Comparison of ENCODE assay signal across 23 mouse cellular contexts in genomic region chr11:31225359-31225758, GRCm38 (mm10). TPM values are rescaled to one million over a fixed set of nuclear protein-coding genes. Genes with fewer than 3 reads are reported as not detected.
DNase-seq lines count a peak whose midpoint lies in the region; ATAC-seq lines count a peak whose summit lies in the region.
"Had no signal": no experiment of that assay in that cellular context is flagged by ENCODE, and none has a peak within 500 bp of the region (broad histone marks: within the 10 kb centered on the region; RNA-seq: fewer than 3 reads in every experiment).

No protein-coding gene starts in this region.

- no peaks in the 10 kb centered on the region for H3K36me3 ChIP-seq in kidney, embryonic 14.5 days (ENCODE audit: control insufficient read depth, insufficient read depth, low read length)
- no peaks in the 10 kb centered on the region for H3K36me3 ChIP-seq in lung, embryonic 16.5 days (ENCODE audit: control insufficient read depth, insufficient read depth, low read length)
- H3K36me3 ChIP-seq in liver, embryonic 12.5 days: no peaks in the 10 kb centered on the region
- H3K36me3 ChIP-seq: embryonic facial prominence, embryonic 12.5 days; G1E had no signal

- no peak overlapping the region for H3K27ac ChIP-seq in kidney, embryonic 14.5 days (ENCODE audit: low read depth, low read length)
- H3K27ac ChIP-seq in lung, embryonic 16.5 days (ENCODE audit: low read length): no peak overlapping the region
- H3K27ac ChIP-seq in liver, embryonic 12.5 days: no peak overlapping the region
- H3K27ac ChIP-seq: embryonic facial prominence, embryonic 12.5 days; heart, adult 2 months; hindbrain, embryonic 14.5 days; layer of hippocampus, adult 2 months had no signal

- H3K4me3 ChIP-seq in kidney, embryonic 14.5 days (ENCODE audit: low read length): no peak overlapping the region
- H3K4me3 ChIP-seq in lung, embryonic 16.5 days (ENCODE audit: low read length): no peak overlapping the region
- no peak overlapping the region for H3K4me3 ChIP-seq in liver, embryonic 12.5 days
- H3K4me3 ChIP-seq: embryonic facial prominence, embryonic 12.5 days; heart, adult 2 months; layer of hippocampus, adult 2 months had no signal

- DNase-seq in kidney, adult 11 months: no peak
- no peak for DNase-seq in lung, postnatal 14 days
- peak; percentile 21 for DNase-seq in fibroblast of lung, adult 2 months (ENCODE audit: low read depth)
- no peak for DNase-seq in spleen, postnatal 14 days (ENCODE audit: low spot score in 2 of 2)
- DNase-seq: cerebellum, adult 9-11 months; gastrocnemius, postnatal 25 days; heart, adult 2 months; heart, postnatal 36 days; thymus, postnatal 25 days had no signal

- no peaks in the 10 kb centered on the region for H3K27me3 ChIP-seq in kidney, embryonic 14.5 days (ENCODE audit: control insufficient read depth, insufficient read depth, low read length)
- H3K27me3 ChIP-seq in lung, embryonic 16.5 days (ENCODE audit: control insufficient read depth, insufficient read depth, low read depth, low read length): no peaks in the 10 kb centered on the region
- H3K27me3 ChIP-seq in liver, embryonic 12.5 days (replicated peaks): no peaks in the 10 kb centered on the region
- H3K27me3 ChIP-seq: embryonic facial prominence, embryonic 12.5 days had no signal

- no peaks in the 10 kb centered on the region for H3K4me1 ChIP-seq in kidney, embryonic 14.5 days (ENCODE audit: control insufficient read depth, insufficient read depth, low read length)
- peaks cover 4% of the 10 kb centered on the region; the same call in 1 of the 2 replicates for H3K4me1 ChIP-seq in lung, embryonic 16.5 days (replicated peaks; ENCODE audit: control insufficient read depth, insufficient read depth, low read length)
- H3K4me1 ChIP-seq in liver, embryonic 12.5 days: no peaks in the 10 kb centered on the region
- H3K4me1 ChIP-seq: embryonic facial prominence, embryonic 12.5 days had no signal

- WGBS in kidney, embryonic 14.5 days: 67% methylated on average over 1 of the region's 1 CpGs
- 75% methylated on average over 1 of the region's 1 CpGs for WGBS in lung, embryonic 16.5 days
- 73% methylated on average over 1 of the region's 1 CpGs for WGBS in liver, embryonic 12.5 days (ENCODE audit: insufficient replicate concordance)

- ATAC-seq in kidney, embryonic 14.5 days (ENCODE audit: low FRiP score, low TSS enrichment): peak; percentile 46; the same call in 1 of the 2 replicates
- peak; percentile 65 for ATAC-seq in lung, embryonic 16.5 days (ENCODE audit: low read depth)
- ATAC-seq in liver, embryonic 12.5 days: no peak
- ATAC-seq: forebrain, embryonic 16.5 days had no signal

- no peak overlapping the region for H3K4me2 ChIP-seq in kidney, embryonic 14.5 days (replicated peaks; ENCODE audit: low read depth, low read length)
- no peak overlapping the region for H3K4me2 ChIP-seq in lung, embryonic 16.5 days (ENCODE audit: low read depth, low read length)
- H3K4me2 ChIP-seq in liver, embryonic 12.5 days: no peak overlapping the region
- H3K4me2 ChIP-seq: embryonic facial prominence, embryonic 12.5 days; hindbrain, embryonic 14.5 days had no signal

- no peaks in the 10 kb centered on the region for H3K9me3 ChIP-seq in kidney, embryonic 14.5 days (ENCODE audit: control insufficient read depth, low read length)
- H3K9me3 ChIP-seq in lung, embryonic 16.5 days (ENCODE audit: control insufficient read depth, low read length): no peaks in the 10 kb centered on the region
- no peaks in the 10 kb centered on the region for H3K9me3 ChIP-seq in liver, embryonic 12.5 days (replicated peaks)
- H3K9me3 ChIP-seq: embryonic facial prominence, embryonic 12.5 days; G1E had no signal

- H3K9ac ChIP-seq in kidney, embryonic 14.5 days (ENCODE audit: low read depth, low read length): no peak overlapping the region
- H3K9ac ChIP-seq in lung, embryonic 16.5 days (ENCODE audit: low read length): no peak overlapping the region
- no peak overlapping the region for H3K9ac ChIP-seq in liver, embryonic 12.5 days
- H3K9ac ChIP-seq: embryonic facial prominence, embryonic 12.5 days; hindbrain, embryonic 14.5 days had no signal

RNA-seq across cellular contexts. Expression of gene Gm17332, which starts 43.1 kb away (rescaled TPM):
- polyA plus RNA-seq in kidney, embryonic 14.5 days (2014; fragmentation: Nextera tagmentation; extraction: Ambion mirVana): not detected in 2 replicates
- not detected in 2 replicates for polyA plus RNA-seq in lung, embryonic 16.5 days (2015; fragmentation: Nextera tagmentation; extraction: Ambion mirVana)
- not detected in 2 replicates for polyA plus RNA-seq in liver, embryonic 12.5 days (2016; fragmentation: Nextera tagmentation; extraction: Ambion mirVana)
- polyA plus RNA-seq: brain, embryonic 14.5 days; cortical plate, adult 2 months; embryonic facial prominence, embryonic 12.5 days; forebrain, embryonic 16.5 days; G1E; heart, adult 2 months; heart, embryonic 14.5 days; hindbrain, embryonic 14.5 days; intestine, embryonic 14.5 days; liver, adult 2 months; neural tube, embryonic 14.5 days had no signal
